Mouse (Mus musculus) layer of hippocampus, adult 8-10 months (tissue): ENCODE data around the gene Zscan4e. TPM values are rescaled to one million over a fixed set of nuclear protein-coding genes. Genes with fewer than 3 reads are reported as not detected.
"Not testable (repeated sequence)": the region's sequence is repeated elsewhere in the genome, so short reads cannot be mapped to it uniquely, and the experiment has no call there.

Experiments
- DNase-seq, 2 experiments: peaks; one replicate each; pipeline ENCODE4 v3.0.0; 2022; ENCODE audit warnings: low spot score in 2 of 2
- microRNA-seq, 2 experiments: library from miRNA; unstranded; fragments of <30 nt; microRNA quantifications; one replicate each; pipeline ENCODE4 v1.2.0; 2022
- total RNA-seq, 4 experiments: library from RNA; stranded (reverse); gene quantifications; 2 replicates each; pipeline ENCODE4 v1.2.4; 2022

The Zscan4e gene
- not detected for total RNA-seq

DNA sequence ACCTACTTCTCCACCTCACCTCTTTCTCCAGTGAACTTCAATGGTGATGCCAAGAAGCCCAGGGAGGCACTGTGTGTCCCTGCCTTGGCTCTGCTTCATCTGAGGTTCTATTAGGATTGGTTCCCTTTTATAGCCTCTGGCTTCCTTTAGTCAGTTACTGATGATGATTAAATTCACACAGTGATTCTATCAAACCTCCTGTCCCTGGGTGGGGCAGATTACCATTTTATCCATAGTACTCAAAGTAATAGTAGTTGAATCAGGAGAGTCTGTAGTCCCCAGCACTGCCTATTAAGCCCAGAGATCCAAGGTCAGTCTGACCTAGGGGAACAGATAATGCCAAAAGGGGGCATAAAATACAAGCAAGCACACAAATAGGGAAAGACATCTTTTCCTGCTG, at the start of gene Zscan4e:
Gene Zscan4e, minus strand, starts transcription at position 101 of the 400 bp plus-strand sequence.
- DNase-seq: not testable (repeated sequence)

Small RNA genes within 50 kb of the gene (microRNA-seq; reads per million reads assigned to microRNA genes)
- gene Gm23087: 0 reads per million in 2 experiments
- 0 reads per million in 2 experiments for gene Gm26248

Other genes starting within 250 kb of the Zscan4e start
- not detected for gene Zscan4-ps1, start 241.0 kb downstream of the Zscan4e start, total RNA-seq
- gene Zscan4d, start 144.5 kb downstream of the Zscan4e start, total RNA-seq: not detected
- gene Zscan4f, start 87.2 kb upstream of the Zscan4e start, total RNA-seq: not detected
- not detected for gene Zscan4-ps2, start 203.6 kb upstream of the Zscan4e start, total RNA-seq